ENCODE assay signal across 18 mouse cellular contexts in the genomic region with DNA sequence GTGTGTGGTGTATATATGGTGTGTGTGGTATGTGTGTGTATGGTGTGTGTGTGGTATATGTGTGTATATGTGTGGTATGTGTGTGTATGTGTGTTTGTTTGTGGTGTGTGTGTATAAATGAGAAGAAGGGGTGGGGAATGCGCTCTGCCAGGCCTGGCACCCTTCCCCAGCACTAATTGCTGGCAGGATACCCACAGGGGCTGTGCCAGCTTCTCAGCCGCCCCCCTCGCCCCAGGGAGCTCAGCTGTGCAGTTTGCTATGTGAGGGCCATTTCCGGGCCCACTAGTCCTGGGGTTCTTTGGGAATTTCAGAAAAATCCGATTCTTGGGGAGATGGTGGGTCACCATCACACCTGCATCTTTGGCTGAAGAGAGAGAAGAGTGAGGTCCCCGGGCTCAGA. TPM values are rescaled to one million over a fixed set of nuclear protein-coding genes. Genes with fewer than 3 reads are reported as not detected.
DNase-seq lines count a peak whose midpoint lies in the region; ATAC-seq and TF ChIP-seq lines count a peak whose summit lies in the region.
"Had no signal": no experiment of that assay in that cellular context is flagged by ENCODE, and none has a peak within 500 bp of the region (broad histone marks: within the 10 kb centered on the region; RNA-seq: fewer than 3 reads in every experiment).

No protein-coding gene starts in this region.

- no peak overlapping the region for H3K4me2 ChIP-seq in forebrain, embryonic 14.5 days (ENCODE audit: low read length)
- no peak overlapping the region for H3K4me2 ChIP-seq in hindbrain, embryonic 12.5 days (replicated peaks)
- H3K4me2 ChIP-seq in hindbrain, embryonic 14.5 days (replicated peaks), result no peak overlapping the region; the same call in 1 of the 2 replicates
- H3K4me2 ChIP-seq in neural tube, embryonic 12.5 days (replicated peaks), result 0 out of 2 replicates have a peak overlapping the region, but pooled peaks have one; percentile 24
- no peak overlapping the region for H3K4me2 ChIP-seq in intestine, postnatal 0 days (replicated peaks; ENCODE audit: low read depth)

- no peak for TF ChIP-seq CTCF in intestine, postnatal 0 days (IDR thresholded peaks at IDR 0.05; ENCODE audit: low read depth)

- H3K4me3 ChIP-seq in forebrain, embryonic 14.5 days (ENCODE audit: low read depth, low read length), result no peak overlapping the region
- H3K4me3 ChIP-seq in forebrain, embryonic 10.5 days, result no peak overlapping the region
- no peak overlapping the region for H3K4me3 ChIP-seq in hindbrain, embryonic 12.5 days
- no peak overlapping the region for H3K4me3 ChIP-seq in hindbrain, embryonic 14.5 days (replicated peaks; ENCODE audit: low read length)
- H3K4me3 ChIP-seq in neural tube, embryonic 12.5 days, result no peak overlapping the region
- no peak overlapping the region for H3K4me3 ChIP-seq in intestine, postnatal 0 days (ENCODE audit: low read depth, low read length)
- H3K4me3 ChIP-seq: heart, adult 2 months; hindbrain, embryonic 13.5 days had no signal

- 53% methylated on average over 6 of the region's 6 CpGs for WGBS in forebrain, embryonic 14.5 days
- 85% methylated on average over 6 of the region's 6 CpGs for WGBS in forebrain, embryonic 10.5 days
- 86% methylated on average over 6 of the region's 6 CpGs for WGBS in hindbrain, embryonic 12.5 days
- WGBS in hindbrain, embryonic 14.5 days, result 53% methylated on average over 6 of the region's 6 CpGs
- WGBS in neural tube, embryonic 12.5 days, result 85% methylated on average over 6 of the region's 6 CpGs
- 85% methylated on average over 4 of the region's 6 CpGs for WGBS in intestine, postnatal 0 days

- ATAC-seq in forebrain, embryonic 14.5 days, result peak; percentile 56; the same call in 1 of the 2 replicates
- no peak for ATAC-seq in hindbrain, embryonic 12.5 days (ENCODE audit: low FRiP score)
- no peak for ATAC-seq in hindbrain, embryonic 14.5 days (ENCODE audit: low FRiP score)
- ATAC-seq in neural tube, embryonic 12.5 days (ENCODE audit: low FRiP score, low read depth), result no peak
- no peak for ATAC-seq in intestine, postnatal 0 days
- ATAC-seq: liver, postnatal 0 days had no signal

- peaks cover 33% of the 10 kb centered on the region for H3K27me3 ChIP-seq in forebrain, embryonic 14.5 days (replicated peaks; ENCODE audit: control insufficient read depth, insufficient read depth, low read length)
- peaks cover 100% of the 10 kb centered on the region for H3K27me3 ChIP-seq in forebrain, embryonic 10.5 days (ENCODE audit: poor library complexity, severe bottlenecking)
- peaks cover 92% of the 10 kb centered on the region for H3K27me3 ChIP-seq in hindbrain, embryonic 12.5 days
- peaks cover 71% of the 10 kb centered on the region for H3K27me3 ChIP-seq in hindbrain, embryonic 14.5 days (ENCODE audit: control insufficient read depth, insufficient read depth, low read length)
- H3K27me3 ChIP-seq in neural tube, embryonic 12.5 days (replicated peaks), result peaks cover 71% of the 10 kb centered on the region
- H3K27me3 ChIP-seq in intestine, postnatal 0 days (replicated peaks; ENCODE audit: control insufficient read depth, insufficient read depth, low read length), result peaks cover 43% of the 10 kb centered on the region

- no peak overlapping the region for H3K27ac ChIP-seq in forebrain, embryonic 14.5 days (ENCODE audit: low read depth, low read length)
- H3K27ac ChIP-seq in forebrain, embryonic 10.5 days, result no peak overlapping the region
- no peak overlapping the region for H3K27ac ChIP-seq in hindbrain, embryonic 12.5 days
- no peak overlapping the region for H3K27ac ChIP-seq in hindbrain, embryonic 14.5 days
- no peak overlapping the region for H3K27ac ChIP-seq in neural tube, embryonic 12.5 days
- H3K27ac ChIP-seq in intestine, postnatal 0 days (ENCODE audit: low read depth, low read length), result no peak overlapping the region
- H3K27ac ChIP-seq: heart, adult 2 months; hindbrain, embryonic 13.5 days had no signal

- H3K9me3 ChIP-seq in forebrain, embryonic 14.5 days (replicated peaks; ENCODE audit: control insufficient read depth, low read length), result no peaks in the 10 kb centered on the region
- no peaks in the 10 kb centered on the region for H3K9me3 ChIP-seq in forebrain, embryonic 10.5 days
- no peaks in the 10 kb centered on the region for H3K9me3 ChIP-seq in hindbrain, embryonic 12.5 days (replicated peaks)
- no peaks in the 10 kb centered on the region for H3K9me3 ChIP-seq in hindbrain, embryonic 14.5 days (ENCODE audit: control insufficient read depth, low read length)
- no peaks in the 10 kb centered on the region for H3K9me3 ChIP-seq in neural tube, embryonic 12.5 days
- H3K9me3 ChIP-seq in intestine, postnatal 0 days (ENCODE audit: control insufficient read depth), result no peaks in the 10 kb centered on the region
- H3K9me3 ChIP-seq: hindbrain, embryonic 13.5 days had no signal

- H3K36me3 ChIP-seq in forebrain, embryonic 14.5 days (ENCODE audit: control insufficient read depth, insufficient read depth, low read length), result no peaks in the 10 kb centered on the region
- H3K36me3 ChIP-seq in forebrain, embryonic 10.5 days (replicated peaks), result no peaks in the 10 kb centered on the region
- no peaks in the 10 kb centered on the region for H3K36me3 ChIP-seq in hindbrain, embryonic 12.5 days
- no peaks in the 10 kb centered on the region for H3K36me3 ChIP-seq in hindbrain, embryonic 14.5 days (replicated peaks; ENCODE audit: control insufficient read depth, insufficient read depth)
- no peaks in the 10 kb centered on the region for H3K36me3 ChIP-seq in neural tube, embryonic 12.5 days
- H3K36me3 ChIP-seq in intestine, postnatal 0 days (ENCODE audit: control insufficient read depth, insufficient read depth), result no peaks in the 10 kb centered on the region
- H3K36me3 ChIP-seq: hindbrain, embryonic 13.5 days had no signal

- no peak overlapping the region for H3K9ac ChIP-seq in forebrain, embryonic 14.5 days (ENCODE audit: low read length)
- H3K9ac ChIP-seq in hindbrain, embryonic 12.5 days, result 0 out of 2 replicates have a peak overlapping the region, but pooled peaks have one; percentile 28
- H3K9ac ChIP-seq in hindbrain, embryonic 14.5 days, result no peak overlapping the region
- no peak overlapping the region for H3K9ac ChIP-seq in neural tube, embryonic 12.5 days
- H3K9ac ChIP-seq in intestine, postnatal 0 days (ENCODE audit: low read depth, low read length), result no peak overlapping the region
- H3K9ac ChIP-seq: liver, postnatal 0 days had no signal

- peaks cover 21% of the 10 kb centered on the region for H3K4me1 ChIP-seq in forebrain, embryonic 14.5 days (ENCODE audit: control insufficient read depth, insufficient read depth, low read length)
- peaks cover 89% of the 10 kb centered on the region for H3K4me1 ChIP-seq in forebrain, embryonic 10.5 days
- H3K4me1 ChIP-seq in hindbrain, embryonic 12.5 days, result peaks cover 64% of the 10 kb centered on the region
- H3K4me1 ChIP-seq in hindbrain, embryonic 14.5 days (replicated peaks; ENCODE audit: control insufficient read depth, insufficient read depth, low read length), result peaks cover 30% of the 10 kb centered on the region
- peaks cover 47% of the 10 kb centered on the region for H3K4me1 ChIP-seq in neural tube, embryonic 12.5 days
- H3K4me1 ChIP-seq in intestine, postnatal 0 days (replicated peaks; ENCODE audit: control insufficient read depth, insufficient read depth, low read length), result no peaks in the 10 kb centered on the region

- DNase-seq in forebrain, embryonic 14.5 days (ENCODE audit: low spot score), result peak; percentile 72
- DNase-seq in forebrain, embryonic 10.5 days (ENCODE audit: extremely low spot score, low spot score), result no peak
- no peak for DNase-seq in hindbrain, embryonic 14.5 days (ENCODE audit: low spot score)
- DNase-seq in neural tube, embryonic 10.5 days (ENCODE audit: extremely low spot score, low spot score), result no peak
- DNase-seq: adrenal gland, postnatal 10 days; B cell, adult 2 months; cerebellum, adult 18-20 months; heart, adult 2 months; kidney, adult 18-20 months; kidney, postnatal 10 days; liver; liver, postnatal 0 days; lung, postnatal 14 days; thymus, postnatal 4 days had no signal

RNA-seq across cellular contexts. Expression of gene Casz1, which starts 9.0 kb away (rescaled TPM):
- polyA plus RNA-seq in forebrain, embryonic 14.5 days (2014; fragmentation: Nextera tagmentation; extraction: Ambion mirVana), result 0.57 and 1.1 TPM in 2 replicates
- polyA plus RNA-seq in forebrain, embryonic 10.5 days (2016; fragmentation: Nextera tagmentation; extraction: Ambion mirVana), result 4.4 and 4.7 TPM in 2 replicates
- polyA plus RNA-seq in hindbrain, embryonic 12.5 days (2016; fragmentation: Nextera tagmentation; extraction: Ambion mirVana), result 7.1 and 8.9 TPM in 2 replicates
- 6.6 and 7.1 TPM in 2 replicates for polyA plus RNA-seq in hindbrain, embryonic 14.5 days (2014; fragmentation: Nextera tagmentation; extraction: Ambion mirVana)
- polyA plus RNA-seq in neural tube, embryonic 12.5 days (2016; fragmentation: Nextera tagmentation; extraction: Ambion mirVana), result 14.2 and 16.3 TPM in 2 replicates
- polyA plus RNA-seq in intestine, postnatal 0 days (2015; fragmentation: Nextera tagmentation; extraction: Ambion mirVana), result 5.6 and 6.6 TPM in 2 replicates
